In the genomic region with DNA sequence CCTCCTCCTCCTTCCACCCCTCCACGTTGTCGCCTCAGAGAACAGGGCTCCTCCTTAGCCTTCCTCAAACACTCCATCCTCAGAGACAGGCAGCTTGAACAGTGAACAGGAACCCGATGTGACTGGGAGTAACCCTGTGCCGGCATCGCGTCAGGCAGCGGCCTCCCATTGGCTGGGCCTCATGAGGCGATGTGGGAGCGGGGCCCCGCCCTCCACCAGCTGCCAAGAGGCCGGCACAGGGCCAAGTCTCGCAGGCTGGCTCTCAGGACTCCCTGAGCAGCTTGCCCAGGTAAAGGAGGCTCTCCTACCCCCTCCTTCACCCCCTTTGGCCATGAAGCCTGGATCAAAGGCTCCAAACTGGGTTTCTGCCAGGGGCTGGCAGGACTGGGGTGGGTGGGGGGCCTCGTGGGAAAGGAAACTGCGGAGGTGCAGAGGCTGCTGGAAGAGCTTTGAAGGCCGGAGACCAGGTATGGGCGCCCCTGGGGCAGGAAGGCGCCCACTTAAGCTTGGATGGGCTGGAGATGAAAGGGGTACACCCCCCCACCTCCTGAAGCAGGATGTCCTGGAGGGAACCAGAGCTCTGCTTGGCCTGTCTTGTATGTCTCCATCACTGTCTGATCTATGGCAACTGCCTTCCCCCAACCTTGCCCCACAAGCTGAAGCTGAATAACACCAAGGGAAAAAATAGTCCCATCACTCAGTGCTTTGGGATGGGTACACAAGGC, we compare ENCODE assay signal across 8 mouse cellular contexts. TPM values are rescaled to one million over a fixed set of nuclear protein-coding genes. Genes with fewer than 3 reads are reported as not detected.
DNase-seq lines count a peak whose midpoint lies in the region; ATAC-seq and TF ChIP-seq lines count a peak whose summit lies in the region.

No protein-coding gene starts in this region.

- no peaks in the 10 kb centered on the region for H3K36me3 ChIP-seq in ES-Bruce4 (ENCODE audit: control insufficient read depth, insufficient read depth, low read length, poor library complexity, severe bottlenecking)
- H3K36me3 ChIP-seq in forebrain, embryonic 14.5 days (ENCODE audit: control insufficient read depth, insufficient read depth, low read length), result peaks cover 28% of the 10 kb centered on the region; the same call in 1 of the 2 replicates
- H3K36me3 ChIP-seq in neural tube, embryonic 14.5 days (ENCODE audit: control insufficient read depth, insufficient read depth, low read length), result no peaks in the 10 kb centered on the region
- no peaks in the 10 kb centered on the region for H3K36me3 ChIP-seq in testis, adult 2 months (ENCODE audit: control insufficient read depth, insufficient read depth, low read length)

- H3K27ac ChIP-seq in ES-Bruce4 (ENCODE audit: insufficient read depth, low read length), result no peak overlapping the region
- peak overlapping the region; percentile 87 for H3K27ac ChIP-seq in forebrain, embryonic 14.5 days (ENCODE audit: low read depth, low read length)
- peak overlapping the region; percentile 82 for H3K27ac ChIP-seq in neural tube, embryonic 14.5 days (ENCODE audit: low read depth, low read length)
- peak overlapping the region; percentile 14 for H3K27ac ChIP-seq in testis, adult 2 months (ENCODE audit: control insufficient read depth, insufficient read depth, low read depth, low read length)

- TF ChIP-seq CTCF in ES-Bruce4 (IDR thresholded peaks at IDR 0.05; ENCODE audit: low read depth, low read length), result no peak
- TF ChIP-seq CTCF in testis, adult 2 months (IDR thresholded peaks at IDR 0.05; ENCODE audit: control insufficient read depth, insufficient read depth, insufficient replicate concordance, low read depth, low read length), result no peak

- ATAC-seq in forebrain, embryonic 14.5 days, result peak; percentile 93
- peak; percentile 94 for ATAC-seq in neural tube, embryonic 14.5 days (ENCODE audit: low read depth)

- H3K4me2 ChIP-seq in forebrain, embryonic 14.5 days (ENCODE audit: low read length), result peak overlapping the region; percentile 47
- peak overlapping the region; percentile 48 for H3K4me2 ChIP-seq in neural tube, embryonic 14.5 days (ENCODE audit: low read depth, low read length)

- H3K27me3 ChIP-seq in ES-Bruce4 (ENCODE audit: control insufficient read depth, insufficient read depth, low read length, poor library complexity, severe bottlenecking), result peaks cover 7% of the 10 kb centered on the region
- H3K27me3 ChIP-seq in forebrain, embryonic 14.5 days (replicated peaks; ENCODE audit: control insufficient read depth, insufficient read depth, low read length), result no peaks in the 10 kb centered on the region
- no peaks in the 10 kb centered on the region for H3K27me3 ChIP-seq in neural tube, embryonic 14.5 days (ENCODE audit: control insufficient read depth, insufficient read depth, low read length)
- no peaks in the 10 kb centered on the region for H3K27me3 ChIP-seq in testis, adult 2 months (ENCODE audit: control insufficient read depth, insufficient read depth, low read length)

- TF ChIP-seq EP300 in ES-Bruce4 (IDR thresholded peaks at IDR 0.05; ENCODE audit: insufficient read depth, low read depth, low read length), result no peak

- H3K9ac ChIP-seq in ES-Bruce4 (ENCODE audit: low read depth, poor library complexity, severe bottlenecking), result 0 out of 2 replicates have a peak overlapping the region, but pooled peaks have one; percentile 17
- H3K9ac ChIP-seq in forebrain, embryonic 14.5 days (ENCODE audit: low read length), result peak overlapping the region; percentile 49
- peak overlapping the region; percentile 29 for H3K9ac ChIP-seq in neural tube, embryonic 14.5 days (replicated peaks; ENCODE audit: low read depth, low read length)

- H3K4me3 ChIP-seq in ES-Bruce4 (ENCODE audit: low read depth, low read length), result no peak overlapping the region
- H3K4me3 ChIP-seq in forebrain, embryonic 14.5 days (ENCODE audit: low read depth, low read length), result peak overlapping the region; percentile 8
- H3K4me3 ChIP-seq in neural tube, embryonic 14.5 days (ENCODE audit: low read depth, low read length), result peak overlapping the region; percentile 24; the same call in 1 of the 2 replicates
- peak overlapping the region; percentile 78 for H3K4me3 ChIP-seq in testis, adult 2 months (ENCODE audit: control insufficient read depth, low read depth, low read length)

- no peaks in the 10 kb centered on the region for H3K4me1 ChIP-seq in ES-Bruce4 (ENCODE audit: control insufficient read depth, insufficient read depth, low read length)
- H3K4me1 ChIP-seq in forebrain, embryonic 14.5 days (ENCODE audit: control insufficient read depth, insufficient read depth, low read length), result peaks cover 32% of the 10 kb centered on the region
- H3K4me1 ChIP-seq in neural tube, embryonic 14.5 days (ENCODE audit: control insufficient read depth, insufficient read depth, low read length), result peaks cover 17% of the 10 kb centered on the region; the same call in 1 of the 2 replicates
- peaks cover 21% of the 10 kb centered on the region for H3K4me1 ChIP-seq in testis, adult 2 months (ENCODE audit: control insufficient read depth, insufficient read depth, low read length)

- no peak for TF ChIP-seq POLR2A in ES-Bruce4 (IDR thresholded peaks at IDR 0.05; ENCODE audit: insufficient read depth, low read length)
- TF ChIP-seq POLR2A in testis, adult 2 months (IDR thresholded peaks at IDR 0.05; ENCODE audit: control insufficient read depth, low read depth, low read length), result no peak; the same call in 1 of the 2 replicates

- H3K9me3 ChIP-seq in ES-Bruce4 (replicated peaks; ENCODE audit: control insufficient read depth, insufficient read depth, low read length, poor library complexity, severe bottlenecking), result no peaks in the 10 kb centered on the region
- no peaks in the 10 kb centered on the region for H3K9me3 ChIP-seq in forebrain, embryonic 14.5 days (replicated peaks; ENCODE audit: control insufficient read depth, low read length)
- no peaks in the 10 kb centered on the region for H3K9me3 ChIP-seq in neural tube, embryonic 14.5 days (ENCODE audit: control insufficient read depth, low read length)

- 6% methylated on average over 17 of the region's 17 CpGs for WGBS in forebrain, embryonic 14.5 days
- WGBS in neural tube, embryonic 14.5 days, result 12% methylated on average over 16 of the region's 17 CpGs

- peak; percentile 52 for DNase-seq in cerebellum, adult 11 months
- DNase-seq in forebrain, embryonic 14.5 days (ENCODE audit: low spot score), result peak; percentile 94
- DNase-seq in heart, postnatal 25 days (ENCODE audit: low spot score), result peak; percentile 54
- peak; percentile 84 to 91 for DNase-seq in layer of hippocampus, adult 18-20 months (ENCODE audit: low spot score in 2 of 2)
- DNase-seq in lung, adult 18-20 months, result peak; percentile 92 to 94

- intact Hi-C loops in heart, postnatal 25 days (cut with DNase I), result no loop called here

RNA-seq across cellular contexts. Expression of a gene that starts 5.4 kb away (rescaled TPM):
- polyA plus RNA-seq in ES-Bruce4 (2011; ENCODE audit: insufficient read depth, insufficient read length, low read depth, missing spikeins), result 0.93 and 1.7 TPM in 2 replicates
- polyA plus RNA-seq in forebrain, embryonic 14.5 days (2014; fragmentation: Nextera tagmentation; extraction: Ambion mirVana), result 31.3 and 36.8 TPM in 2 replicates
- not detected for total RNA-seq in heart, postnatal 25 days (2021)
- 10 to 100 TPM; 44.8 to 48.9 TPM for total RNA-seq in layer of hippocampus, adult 18-20 months (2021)
- polyA plus RNA-seq in neural tube, embryonic 14.5 days (2014; fragmentation: Nextera tagmentation; extraction: Ambion mirVana), result 25.5 and 27.8 TPM in 2 replicates
- 6.9 and 8.7 TPM in 2 replicates for polyA plus RNA-seq in testis, adult 2 months (2012; rRNA removed)

RNA-seq across cellular contexts. Expression of a gene that starts 39.9 kb away (rescaled TPM):
- 16.8 and 17.1 TPM in 2 replicates for polyA plus RNA-seq in ES-Bruce4 (2011; ENCODE audit: insufficient read depth, insufficient read length, low read depth, missing spikeins)
- polyA plus RNA-seq in forebrain, embryonic 14.5 days (2014; fragmentation: Nextera tagmentation; extraction: Ambion mirVana), result 70.5 and 77.4 TPM in 2 replicates
- under 1 TPM; 0.08 to 0.53 TPM for total RNA-seq in heart, postnatal 25 days (2021)
- total RNA-seq in layer of hippocampus, adult 18-20 months (2021), result 10 to 100 TPM; 30.1 to 32.4 TPM
- polyA plus RNA-seq in neural tube, embryonic 14.5 days (2014; fragmentation: Nextera tagmentation; extraction: Ambion mirVana), result 60.9 and 70.8 TPM in 2 replicates
- polyA plus RNA-seq in testis, adult 2 months (2012; rRNA removed), result 0.44 and 0.60 TPM in 2 replicates

Comparison
In these comparisons a context has a peak if more than half of its experiments do, and no peak if none do; other contexts are left out.
1. RNA of a gene that starts 39.9 kb away (polyA plus RNA-seq): 70.5 to 77.4 TPM in forebrain, embryonic 14.5 days, 60.9 to 70.8 TPM in neural tube, embryonic 14.5 days and 16.8 to 17.1 TPM in ES-Bruce4; 0.44 to 0.60 TPM in testis, adult 2 months; every median in the first group is over 10 times any median in the second.
2. Peak in every context shown above with its lines, with median percentiles within 50 percentile points of each other: H3K9ac ChIP-seq and DNase-seq.